Mouse (Mus musculus): Measurements from ENCODE around the gene Hadhb. TPM values are rescaled to one million over a fixed set of nuclear protein-coding genes. Genes with fewer than 3 reads are reported as not detected.
A peak's percentile ranks its signal among the peaks of the same experiment; 100 is the strongest.

Hadhb gene
- polyA plus RNA-seq, 1 experiment from 2014 or later = 194 TPM

DNA sequence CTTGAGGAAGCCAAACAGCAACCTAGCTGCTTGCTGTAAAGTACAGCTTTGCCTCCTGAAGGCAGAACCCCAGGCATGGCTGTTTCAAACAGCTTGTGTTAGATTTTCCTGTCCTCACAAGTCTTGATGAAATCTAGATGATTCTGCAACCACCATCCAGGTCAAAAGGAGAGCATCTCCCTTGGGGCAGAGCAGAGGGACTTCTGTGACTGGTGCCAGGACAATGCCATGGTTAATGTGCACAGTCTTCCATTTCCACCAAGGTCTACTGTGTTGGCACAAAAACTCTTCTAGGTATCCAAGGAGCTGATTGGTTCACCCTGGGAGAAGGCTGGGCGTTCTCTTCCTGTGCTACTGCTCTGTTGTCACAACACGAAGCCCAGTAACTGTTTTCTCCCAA is 64.7 kb downstream of the Hadhb start:
- WGBS = 87% methylated on average over 2 of the region's 2 CpGs
- H3K4me1 ChIP-seq (ENCODE audit: insufficient read depth, low read length) = no peaks in the 10 kb centered on the region
- H3K4me2 ChIP-seq (replicated peaks; ENCODE audit: low read depth, low read length) = no peak overlapping the region
- H3K27me3 ChIP-seq (ENCODE audit: insufficient read depth, low read length) = no peaks in the 10 kb centered on the region
- no peak overlapping the region for H3K27ac ChIP-seq (ENCODE audit: low read length)
- H3K4me3 ChIP-seq (ENCODE audit: low read length) = no peak overlapping the region
- H3K9ac ChIP-seq (replicated peaks; ENCODE audit: low read length) = no peak overlapping the region
- peaks cover 7% of the 10 kb centered on the region; the same call in 1 of the 2 replicates for H3K36me3 ChIP-seq (ENCODE audit: insufficient read depth, low read length)
- ATAC-seq (ENCODE audit: low FRiP score, low TSS enrichment) = no peak
- H3K9me3 ChIP-seq (ENCODE audit: low read length) = no peaks in the 10 kb centered on the region

DNA sequence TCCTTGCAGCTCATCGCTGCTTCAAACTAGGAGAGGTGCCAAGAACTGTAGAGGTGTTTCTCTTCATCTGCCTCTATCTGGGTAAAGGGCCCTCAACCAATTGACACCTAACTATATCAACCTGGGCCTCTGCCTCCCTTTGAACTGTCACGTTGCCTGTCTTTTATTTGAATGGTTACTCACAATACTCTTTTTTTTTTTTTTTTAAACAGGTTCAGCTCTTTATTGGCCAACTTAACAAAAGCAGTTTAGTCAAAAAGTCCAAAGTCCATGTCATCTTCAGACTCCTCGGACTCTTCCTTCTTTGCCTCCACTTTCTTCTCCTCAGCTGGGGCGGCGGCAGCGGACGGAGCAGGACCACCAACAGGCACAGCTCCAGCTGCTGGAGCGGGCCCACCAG is 65.6 kb downstream of the Hadhb start:
- WGBS = 77% methylated on average over 8 of the region's 8 CpGs
- no peaks in the 10 kb centered on the region for H3K9me3 ChIP-seq (ENCODE audit: low read length)
- H3K27me3 ChIP-seq (ENCODE audit: insufficient read depth, low read length) = no peaks in the 10 kb centered on the region
- H3K36me3 ChIP-seq (ENCODE audit: insufficient read depth, low read length) = peaks cover 7% of the 10 kb centered on the region; the same call in 1 of the 2 replicates
- H3K4me2 ChIP-seq (replicated peaks; ENCODE audit: low read depth, low read length) = no peak overlapping the region
- no peak overlapping the region for H3K9ac ChIP-seq (replicated peaks; ENCODE audit: low read length)
- H3K27ac ChIP-seq (ENCODE audit: low read length) = no peak overlapping the region
- no peak overlapping the region for H3K4me3 ChIP-seq (ENCODE audit: low read length)
- no peak for ATAC-seq (ENCODE audit: low FRiP score, low TSS enrichment)
- no peaks in the 10 kb centered on the region for H3K4me1 ChIP-seq (ENCODE audit: insufficient read depth, low read length)

DNA sequence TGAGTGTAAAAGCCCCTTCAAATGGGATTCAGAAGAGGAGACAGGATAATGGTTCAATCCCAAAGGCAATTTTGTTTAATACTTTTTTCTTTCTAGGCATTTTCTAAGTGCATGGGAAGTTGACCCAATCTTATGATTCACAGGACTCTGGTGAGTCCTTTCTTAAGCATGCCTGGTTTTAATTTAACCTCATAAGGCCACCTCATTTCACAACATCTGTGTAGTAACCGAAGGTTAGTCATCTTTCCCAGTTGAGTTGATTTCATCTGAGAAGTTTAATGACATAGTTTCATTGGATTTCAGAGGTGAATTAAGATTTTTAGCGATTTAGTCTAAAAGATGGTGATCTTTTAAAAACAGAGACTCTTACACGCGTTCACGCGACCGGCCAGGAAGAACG is 67.6 kb downstream of the Hadhb start:
- no peaks in the 10 kb centered on the region for H3K27me3 ChIP-seq (ENCODE audit: insufficient read depth, low read length)
- no peak overlapping the region for H3K4me2 ChIP-seq (replicated peaks; ENCODE audit: low read depth, low read length)
- no peaks in the 10 kb centered on the region for H3K9me3 ChIP-seq (ENCODE audit: low read length)
- H3K27ac ChIP-seq (ENCODE audit: low read length) = no peak overlapping the region
- no peaks in the 10 kb centered on the region for H3K4me1 ChIP-seq (ENCODE audit: insufficient read depth, low read length)
- no peak for ATAC-seq (ENCODE audit: low FRiP score, low TSS enrichment)
- H3K9ac ChIP-seq (replicated peaks; ENCODE audit: low read length) = no peak overlapping the region
- 99% methylated on average over 8 of the region's 8 CpGs for WGBS
- peaks cover 7% of the 10 kb centered on the region; the same call in 1 of the 2 replicates for H3K36me3 ChIP-seq (ENCODE audit: insufficient read depth, low read length)
- H3K4me3 ChIP-seq (ENCODE audit: low read length) = no peak overlapping the region

DNA sequence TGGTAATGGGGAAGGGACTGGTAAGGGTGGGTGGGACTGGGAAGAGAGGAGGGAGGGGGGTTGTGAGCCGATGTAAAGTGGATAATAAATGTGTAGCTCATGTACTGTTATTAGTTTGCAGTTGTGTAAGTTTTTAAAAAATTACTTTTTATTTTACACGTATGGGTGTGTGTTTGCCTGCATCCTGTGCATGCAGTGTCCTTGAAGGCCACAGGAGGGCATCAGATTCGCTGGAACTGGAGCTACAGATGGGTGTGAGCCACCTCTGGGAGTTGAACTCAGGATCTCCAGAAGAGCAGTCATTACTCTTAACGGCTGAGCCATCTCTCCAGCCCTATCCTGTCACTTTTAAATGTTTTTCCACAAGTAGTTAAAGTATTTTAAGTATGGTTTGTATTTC is 75.9 kb downstream of the Hadhb start:
- Histone ChIP-seq H3K36me3 (ENCODE audit: insufficient read depth, low read length) (peaks cover 11% of the 10 kb centered on the region; the same call in 1 of the 2 replicates), H3K27me3 (ENCODE audit: insufficient read depth, low read length) (no peaks in the 10 kb centered on the region), H3K4me2 (replicated peaks; ENCODE audit: low read depth, low read length) (no peak overlapping the region), H3K9ac (replicated peaks; ENCODE audit: low read length) (no peak overlapping the region), H3K27ac (ENCODE audit: low read length) (no peak overlapping the region), H3K9me3 (ENCODE audit: low read length) (peaks cover 11% of the 10 kb centered on the region), H3K4me1 (ENCODE audit: insufficient read depth, low read length) (peaks cover 21% of the 10 kb centered on the region), H3K4me3 (ENCODE audit: low read length) (no peak overlapping the region)
- WGBS = 91% methylated on average over 4 of the region's 4 CpGs
- no peak for ATAC-seq (ENCODE audit: low FRiP score, low TSS enrichment)

DNA sequence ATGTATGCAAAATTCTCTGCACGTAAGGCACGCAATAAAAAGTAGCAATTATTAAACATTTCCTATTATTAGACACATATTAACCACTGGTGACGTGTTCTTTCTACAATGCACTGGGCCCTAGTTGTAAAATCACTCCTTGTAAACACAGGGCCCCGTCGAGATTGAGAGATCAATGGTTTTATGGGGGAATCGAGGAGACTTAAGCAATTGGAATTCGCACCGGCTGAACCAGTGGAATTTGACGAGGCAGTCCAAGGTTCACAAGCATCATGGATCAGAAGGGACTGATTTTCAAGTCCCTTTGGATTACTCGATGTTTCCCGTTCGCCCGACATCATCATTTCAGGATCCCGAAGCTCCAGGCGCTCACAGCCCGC is 76.8 kb downstream of the Hadhb start:
- no peak; the same call in 1 of the 2 replicates for ATAC-seq (ENCODE audit: low FRiP score, low TSS enrichment)
- WGBS = 34% methylated on average over 16 of the region's 16 CpGs
- Histone ChIP-seq H3K36me3 (ENCODE audit: insufficient read depth, low read length) (peaks cover 11% of the 10 kb centered on the region; the same call in 1 of the 2 replicates), H3K4me3 (ENCODE audit: low read length) (peak overlapping the region; percentile 86), H3K4me2 (replicated peaks; ENCODE audit: low read depth, low read length) (peak overlapping the region; percentile 80), H3K4me1 (ENCODE audit: insufficient read depth, low read length) (peaks cover 21% of the 10 kb centered on the region), H3K27me3 (ENCODE audit: insufficient read depth, low read length) (no peaks in the 10 kb centered on the region), H3K9ac (replicated peaks; ENCODE audit: low read length) (peak overlapping the region; percentile 78), H3K9me3 (ENCODE audit: low read length) (peaks cover 11% of the 10 kb centered on the region), H3K27ac (ENCODE audit: low read length) (peak overlapping the region; percentile 84)

DNA sequence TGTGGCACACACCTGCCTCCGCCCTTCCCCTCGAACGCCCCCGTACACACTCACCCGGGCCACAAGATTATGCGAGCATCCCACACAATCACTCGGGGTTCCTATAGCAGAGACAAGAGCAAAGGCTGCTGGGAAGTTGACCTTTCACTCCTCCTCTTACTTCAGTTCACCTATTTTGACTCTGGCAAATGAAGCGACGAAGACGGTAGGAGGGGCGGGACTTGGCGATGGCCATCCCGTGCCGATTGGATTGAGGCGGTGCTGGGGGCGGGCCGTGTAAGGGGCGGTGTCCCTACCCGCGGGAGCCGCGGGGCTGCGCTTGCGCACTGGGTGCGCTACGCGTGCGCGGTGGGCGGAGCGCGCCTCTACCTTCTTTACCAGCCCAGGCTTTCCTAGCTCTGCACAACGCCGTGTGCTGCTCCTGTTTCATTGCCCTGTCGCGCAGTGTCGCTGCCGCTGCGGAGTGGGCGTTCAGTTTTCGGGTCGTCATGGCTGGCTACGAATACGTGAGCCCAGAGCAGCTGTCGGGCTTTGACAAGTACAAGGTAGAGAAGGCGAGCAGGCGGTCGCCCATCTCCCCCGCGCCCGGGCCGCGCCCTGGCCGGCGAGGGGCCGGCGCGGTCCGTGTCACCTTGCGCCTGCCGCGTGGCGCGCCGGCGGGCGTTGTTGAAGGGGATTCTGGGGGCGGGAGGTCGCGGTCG is 77.4 kb downstream of the Hadhb start, which contains the start of gene Selenoi:
Selenoi (plus strand) TSS at position 311 of the 701 bp plus-strand sequence.
- H3K9ac ChIP-seq (replicated peaks; ENCODE audit: low read length) = peak within 1 kb of the TSS; percentile 82
- H3K4me2 ChIP-seq (replicated peaks; ENCODE audit: low read depth, low read length) = peak within 1 kb of the TSS; percentile 80
- peaks cover 11% of the 10 kb centered on the region for H3K9me3 ChIP-seq (ENCODE audit: low read length)
- H3K27ac ChIP-seq (ENCODE audit: low read length) = peak within 1 kb of the TSS; percentile 86
- ATAC-seq (ENCODE audit: low FRiP score, low TSS enrichment) = peak; percentile 100
- peaks cover 21% of the 10 kb centered on the region for H3K4me1 ChIP-seq (ENCODE audit: insufficient read depth, low read length)
- peaks cover 11% of the 10 kb centered on the region; the same call in 1 of the 2 replicates for H3K36me3 ChIP-seq (ENCODE audit: insufficient read depth, low read length)
- H3K4me3 ChIP-seq (ENCODE audit: low read length) = peak within 1 kb of the TSS; percentile 86
- WGBS = 2% methylated on average over 71 of the region's 71 CpGs
- no peaks in the 10 kb centered on the region for H3K27me3 ChIP-seq (ENCODE audit: insufficient read depth, low read length)

DNA sequence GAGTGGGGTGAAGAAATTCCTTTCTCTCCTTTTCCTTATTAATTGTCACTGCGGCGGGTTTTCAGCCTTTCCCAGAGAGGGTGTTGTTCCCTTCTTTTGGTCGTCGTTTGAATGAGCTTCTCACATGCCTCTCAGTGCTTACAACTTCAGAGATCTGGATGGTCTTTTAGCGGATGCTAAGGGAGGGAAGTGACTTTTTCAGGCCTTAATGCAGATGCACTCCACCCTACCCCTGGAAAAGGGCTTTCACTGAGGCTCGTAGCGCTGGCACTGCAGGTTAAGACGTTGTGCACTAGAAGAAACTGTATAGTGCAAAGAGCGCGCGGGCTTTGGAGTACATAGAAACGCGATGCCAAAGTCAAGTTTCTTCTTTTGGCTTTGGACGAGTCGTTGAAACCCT is 78.0 kb downstream of the Hadhb start:
- H3K27me3 ChIP-seq (ENCODE audit: insufficient read depth, low read length) = no peaks in the 10 kb centered on the region
- H3K27ac ChIP-seq (ENCODE audit: low read length) = peak overlapping the region; percentile 86
- peak overlapping the region; percentile 82 for H3K9ac ChIP-seq (replicated peaks; ENCODE audit: low read length)
- 2% methylated on average over 15 of the region's 15 CpGs for WGBS
- peak overlapping the region; percentile 86 for H3K4me3 ChIP-seq (ENCODE audit: low read length)
- no peak for ATAC-seq (ENCODE audit: low FRiP score, low TSS enrichment)
- peaks cover 11% of the 10 kb centered on the region; the same call in 1 of the 2 replicates for H3K36me3 ChIP-seq (ENCODE audit: insufficient read depth, low read length)
- H3K9me3 ChIP-seq (ENCODE audit: low read length) = peaks cover 11% of the 10 kb centered on the region
- H3K4me1 ChIP-seq (ENCODE audit: insufficient read depth, low read length) = peaks cover 21% of the 10 kb centered on the region
- peak overlapping the region; percentile 80 for H3K4me2 ChIP-seq (replicated peaks; ENCODE audit: low read depth, low read length)

DNA sequence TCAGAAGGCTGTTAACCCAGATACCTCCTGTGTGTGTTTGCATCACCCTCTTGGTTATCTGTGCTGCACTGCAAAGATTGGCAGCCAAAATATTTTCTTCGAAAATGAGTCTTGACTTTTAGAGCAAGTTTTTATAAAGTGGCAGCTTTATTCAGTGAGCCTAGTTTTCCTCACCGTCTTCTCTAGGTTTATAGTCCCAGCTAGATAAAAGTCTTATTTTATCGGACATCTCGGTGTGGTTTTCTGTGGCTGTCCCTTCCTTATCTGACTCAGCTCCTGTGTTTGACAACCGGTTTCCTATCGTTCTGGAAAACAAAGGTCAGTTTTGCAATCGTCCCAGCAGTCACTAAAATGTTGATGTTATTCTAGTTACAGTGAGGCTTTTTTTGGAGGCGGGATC is 78.9 kb downstream of the Hadhb start:
- Histone ChIP-seq H3K36me3 (ENCODE audit: insufficient read depth, low read length) (peaks cover 11% of the 10 kb centered on the region; the same call in 1 of the 2 replicates), H3K4me1 (ENCODE audit: insufficient read depth, low read length) (peaks cover 21% of the 10 kb centered on the region), H3K9ac (replicated peaks; ENCODE audit: low read length) (0 out of 2 replicates have a peak overlapping the region, but pooled peaks have one; percentile 32), H3K27ac (ENCODE audit: low read length) (no peak overlapping the region), H3K4me2 (replicated peaks; ENCODE audit: low read depth, low read length) (peak overlapping the region; percentile 80), H3K4me3 (ENCODE audit: low read length) (peak overlapping the region; percentile 9; the same call in 1 of the 2 replicates), H3K9me3 (ENCODE audit: low read length) (peaks cover 11% of the 10 kb centered on the region), H3K27me3 (ENCODE audit: insufficient read depth, low read length) (no peaks in the 10 kb centered on the region)
- no peak for ATAC-seq (ENCODE audit: low FRiP score, low TSS enrichment)
- 54% methylated on average over 8 of the region's 8 CpGs for WGBS

All from kidney, embryonic 16.5 days (tissue).